Mouse (Mus musculus) kidney, adult 2 months (tissue): ENCODE measurements around the gene Car5b. TPM values are rescaled to one million over a fixed set of nuclear protein-coding genes. Genes with fewer than 3 reads are reported as not detected.

Source experiments
- DNase-seq: peaks from one replicate; pipeline ENCODE4 v3.0.0; 2021
- H3K27ac ChIP-seq: fragments of 200-500 bp; 2 replicates; pipeline ENCODE4 v1.5.1; 2012; ENCODE audit warnings: low read depth, low read length, control low read depth, inconsistent platforms; ENCODE audit not compliant: insufficient read depth
- H3K27me3 ChIP-seq: fragments of 200-500 bp; replicated peaks from 2 replicates; pipeline ENCODE4 v1.6.1; 2012; ENCODE audit warnings: mild to moderate bottlenecking, moderate library complexity, low read length, inconsistent platforms; ENCODE audit not compliant: control insufficient read depth, insufficient read depth
- H3K36me3 ChIP-seq: fragments of 200-500 bp; 2 replicates; pipeline ENCODE4 v1.6.1; 2012; ENCODE audit warnings: mild to moderate bottlenecking, moderate library complexity, low read length, inconsistent platforms; ENCODE audit not compliant: control insufficient read depth, insufficient read depth
- H3K4me1 ChIP-seq: fragments of 200-500 bp; 2 replicates; pipeline ENCODE4 v1.6.1; 2011; ENCODE audit warnings: low read length; ENCODE audit not compliant: control insufficient read depth, insufficient read depth
- H3K4me3 ChIP-seq: fragments of 200-500 bp; 2 replicates; pipeline ENCODE4 v1.5.1; 2011; ENCODE audit warnings: mild to moderate bottlenecking, low read depth, low read length, control low read depth; ENCODE audit not compliant: insufficient read depth
- CTCF ChIP-seq: fragments of 200-500 bp; conservative IDR thresholded peaks from 2 replicates; pipeline ENCODE4 v1.5.1; 2011; ENCODE audit warnings: low read depth, mild to moderate bottlenecking, control low read depth, low read length, moderate library complexity, mixed read lengths; ENCODE audit not compliant: insufficient read depth, insufficient read length
- POLR2A ChIP-seq: fragments of 200-500 bp; IDR thresholded peaks from one replicate; pipeline ENCODE4 v1.6.1; 2011; ENCODE audit warnings: low read depth, low read length, control low read depth
- WGBS: fragments of 180-500 bp; shearing (Covaris S2); methylation state at CpG from one replicate; pipeline ENCODE4 v1.1.7; 2018; 5-methylcytosine and 5-hydroxymethylcytosine counted together
- polyA plus RNA-seq: library from polyadenylated mRNA; depleted of rRNA; stranded (reverse); fragments of >200 nt; gene quantifications from 2 replicates; pipeline ENCODE4 v1.2.3, GENCODE M21; 2012; rRNA removed

The Car5b gene
- polyA plus RNA-seq, 1 experiment: 49.1 TPM

DNA sequence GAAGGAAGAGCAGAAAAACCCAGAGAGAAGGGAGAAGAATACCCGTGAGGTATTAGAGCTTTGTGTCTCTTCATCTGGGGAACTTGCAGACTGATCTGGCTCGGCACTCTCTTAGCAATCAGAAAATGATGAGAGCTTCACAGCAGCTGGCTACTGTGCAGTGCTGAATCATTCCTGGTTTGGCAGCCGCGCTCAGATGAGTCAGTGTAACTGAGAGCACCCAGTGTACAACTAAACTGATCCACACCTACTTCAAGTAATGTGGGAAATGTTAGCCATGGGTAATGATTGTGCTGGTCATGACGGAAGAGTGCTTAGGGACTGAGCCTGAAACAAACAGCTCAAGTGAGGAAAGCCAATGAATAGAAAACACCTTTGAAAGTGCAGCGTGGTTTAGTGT lies 89.2 kb downstream of the Car5b start:
- no peaks in the 10 kb centered on the region for H3K27me3 ChIP-seq
- 85% methylated on average over 6 of the region's 6 CpGs for WGBS
- no peak for TF ChIP-seq POLR2A
- TF ChIP-seq CTCF: no peak
- H3K36me3 ChIP-seq: no peaks in the 10 kb centered on the region; the same call in 1 of the 2 replicates
- DNase-seq: no peak
- no peak overlapping the region for H3K4me3 ChIP-seq
- H3K27ac ChIP-seq: no peak overlapping the region
- no peaks in the 10 kb centered on the region for H3K4me1 ChIP-seq

GRCm38 (mm10) chrX:163934731-163935130 lies 93.1 kb downstream of the Car5b start:
- DNase-seq: no peak
- Histone ChIP-seq H3K4me1 (no peaks in the 10 kb centered on the region), H3K27me3 (no peaks in the 10 kb centered on the region), H3K27ac (no peak overlapping the region), H3K4me3 (no peak overlapping the region), H3K36me3 (no peaks in the 10 kb centered on the region; the same call in 1 of the 2 replicates)
- WGBS: 86% methylated on average over 8 of the region's 8 CpGs
- no peak for TF ChIP-seq CTCF
- TF ChIP-seq POLR2A: no peak

DNA sequence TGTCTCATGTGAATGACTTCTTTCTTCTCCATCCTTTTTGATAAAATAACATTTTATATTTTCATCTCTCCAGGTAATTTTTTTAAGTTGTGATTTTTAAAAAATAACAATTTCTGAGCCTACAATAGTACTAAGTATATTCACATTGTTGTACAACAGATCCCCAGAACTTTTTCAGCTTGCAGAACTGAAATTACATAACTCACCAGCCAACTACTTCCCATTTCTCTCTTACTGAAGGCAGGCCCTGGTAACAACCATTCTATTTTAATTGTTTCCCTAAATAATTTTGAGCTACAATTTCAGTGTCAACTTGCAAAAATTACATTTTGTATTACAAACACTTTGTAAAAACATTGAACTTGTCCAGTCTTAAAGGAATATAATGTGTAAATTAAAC lies 98.2 kb downstream of the Car5b start:
- H3K27ac ChIP-seq: no peak overlapping the region
- H3K4me3 ChIP-seq: no peak overlapping the region
- H3K4me1 ChIP-seq: no peaks in the 10 kb centered on the region
- H3K27me3 ChIP-seq: no peaks in the 10 kb centered on the region
- TF ChIP-seq POLR2A: no peak
- TF ChIP-seq CTCF: no peak
- H3K36me3 ChIP-seq: no peaks in the 10 kb centered on the region
- no peak for DNase-seq

Other genes starting within 250 kb of the Car5b start
- 1.2 and 2.2 TPM in 2 replicates for gene Ap1s2, start 119.0 kb downstream of the Car5b start, polyA plus RNA-seq
- gene Zrsr2, start 69.3 kb downstream of the Car5b start, polyA plus RNA-seq: 6.2 and 10.5 TPM in 2 replicates
- 5.9 and 6.7 TPM in 2 replicates for gene Siah1b, start 48.5 kb upstream of the Car5b start, polyA plus RNA-seq
- 171 and 274 TPM in 2 replicates for gene Cltrn, start 60.8 kb upstream of the Car5b start, polyA plus RNA-seq
- 8.4 and 11.0 TPM in 2 replicates for gene Ace2, start 111.3 kb upstream of the Car5b start, polyA plus RNA-seq
- gene Bmx, start 230.2 kb upstream of the Car5b start, polyA plus RNA-seq: 0.34 and 0.50 TPM in 2 replicates
- gene Pir, start 241.4 kb upstream of the Car5b start, polyA plus RNA-seq: 1.1 and 1.7 TPM in 2 replicates